Mouse (Mus musculus) forebrain, embryonic 12.5 days (tissue): ENCODE measurements around the gene Ifnb1. TPM values are rescaled to one million over a fixed set of nuclear protein-coding genes. Genes with fewer than 3 reads are reported as not detected.
"Not testable (repeated sequence)": the region's sequence is repeated elsewhere in the genome, so short reads cannot be mapped to it uniquely, and the experiment has no call there.

ENCODE experiments used
- ATAC-seq: fragments of 200-750 bp; cut with Nextera tagmentation; 2 replicates; pipeline ENCODE4 v1.8.0; 2017; ENCODE audit warnings: moderate TSS enrichment; ENCODE audit not compliant: low FRiP score
- H3K27ac ChIP-seq: fragments of 300-500 bp; sonication (generic); 2 replicates; pipeline ENCODE4 v1.5.1; 2016; ENCODE audit warnings: mild to moderate bottlenecking
- H3K27me3 ChIP-seq: fragments of 300-500 bp; sonication (generic); 2 replicates; pipeline ENCODE4 v1.6.1; 2016; ENCODE audit warnings: mild to moderate bottlenecking
- H3K36me3 ChIP-seq: fragments of 300-500 bp; sonication (generic); replicated peaks from 2 replicates; pipeline ENCODE4 v1.6.1; 2016; ENCODE audit warnings: mild to moderate bottlenecking
- H3K4me1 ChIP-seq: fragments of 300-500 bp; sonication (generic); 2 replicates; pipeline ENCODE4 v1.6.1; 2016
- H3K4me2 ChIP-seq: fragments of 300-500 bp; sonication (generic); 2 replicates; pipeline ENCODE4 v1.6.1; 2016; ENCODE audit warnings: mild to moderate bottlenecking, moderate library complexity
- H3K4me3 ChIP-seq: fragments of 300-500 bp; sonication (generic); replicated peaks from 2 replicates; pipeline ENCODE4 v1.5.1; 2016; ENCODE audit warnings: mild to moderate bottlenecking
- H3K9ac ChIP-seq: fragments of 300-500 bp; sonication (generic); 2 replicates; pipeline ENCODE4 v1.6.1; 2016; ENCODE audit warnings: mild to moderate bottlenecking
- H3K9me3 ChIP-seq: fragments of 300-500 bp; sonication (generic); 2 replicates; pipeline ENCODE4 v1.6.1; 2016
- WGBS: fragments of 180-500 bp; shearing (Covaris S2); methylation state at CpG from one replicate; pipeline ENCODE4 v1.1.7; 2016; 5-methylcytosine and 5-hydroxymethylcytosine counted together
- polyA plus RNA-seq: library from polyadenylated mRNA; unstranded; fragments of >200 nt; fragmentation: Nextera tagmentation; extraction: Ambion mirVana; gene quantifications from 2 replicates; pipeline ENCODE4 v1.2.1, GENCODE M21; 2016

Gene Ifnb1
- not detected in 2 replicates for polyA plus RNA-seq

GRCm38 (mm10) chr4:88522674-88523073 lies at the start of gene Ifnb1:
Gene Ifnb1, minus strand, starts transcription at chr4:88522774.
- no peaks in the 10 kb centered on the region for H3K4me1 ChIP-seq
- whole genome bisulfite sequencing = 90% methylated on average over 4 of the region's 4 CpGs
- H3K4me2 ChIP-seq = no peak within 1 kb of the TSS
- no peak for ATAC-seq
- H3K27ac ChIP-seq = no peak within 1 kb of the TSS
- H3K9me3 ChIP-seq = no peaks in the 10 kb centered on the region
- H3K27me3 ChIP-seq = 0 out of 2 replicates have a peak, but pooled peaks cover 4% of the 10 kb centered on the region
- H3K9ac ChIP-seq = no peak within 1 kb of the TSS
- H3K4me3 ChIP-seq = no peak within 1 kb of the TSS
- H3K36me3 ChIP-seq = no peaks in the 10 kb centered on the region

- no peak within 1 kb of the TSS for H3K9ac ChIP-seq
- H3K27me3 ChIP-seq = no peaks in the 10 kb centered on the region
- ATAC-seq = no peak
- WGBS = 71% methylated on average over 1 of the region's 1 CpGs
- no peaks in the 10 kb centered on the region for H3K36me3 ChIP-seq
- H3K4me3 ChIP-seq = no peak within 1 kb of the TSS
- H3K4me1 ChIP-seq = no peaks in the 10 kb centered on the region
- no peak within 1 kb of the TSS for H3K4me2 ChIP-seq
- H3K27ac ChIP-seq = no peak within 1 kb of the TSS
- no peaks in the 10 kb centered on the region for H3K9me3 ChIP-seq
Observed at GRCm38 (mm10) chr4:88571698-88572097, 49.1 kb upstream of the Ifnb1 start, which contains the start of gene Ifna14. Gene Ifna14, minus strand, starts transcription at chr4:88571798.

- Histone ChIP-seq H3K9me3 (no peaks in the 10 kb centered on the region), H3K4me1 (no peaks in the 10 kb centered on the region)
Observed at GRCm38 (mm10) chr4:88561791-88562190, 39.2 kb upstream of the Ifnb1 start.

GRCm38 (mm10) chr4:88558145-88558544 lies 35.6 kb upstream of the Ifnb1 start, which contains the start of gene Ifna15:
Gene Ifna15, minus strand, starts transcription at chr4:88558245.
- H3K27ac ChIP-seq, H3K9ac ChIP-seq, H3K9me3 ChIP-seq, H3K27me3 ChIP-seq, H3K4me2 ChIP-seq, ATAC-seq, H3K36me3 ChIP-seq, H3K4me1 ChIP-seq, H3K4me3 ChIP-seq: not testable (repeated sequence)

More at GRCm38 (mm10) chr4:88561791-88562190, 39.2 kb upstream of the Ifnb1 start:
- no peaks in the 10 kb centered on the region for H3K36me3 ChIP-seq
- H3K4me2 ChIP-seq = no peak overlapping the region
- H3K4me3 ChIP-seq = no peak overlapping the region
- H3K27ac ChIP-seq = no peak overlapping the region
- H3K9ac ChIP-seq = no peak overlapping the region
- no peak for ATAC-seq
- WGBS = 95% methylated on average over 1 of the region's 1 CpGs
- H3K27me3 ChIP-seq = no peaks in the 10 kb centered on the region

- H3K4me2 ChIP-seq = peak overlapping the region; percentile 46
- H3K4me3 ChIP-seq = peak overlapping the region; percentile 18
- H3K9ac ChIP-seq = no peak overlapping the region
- H3K27ac ChIP-seq = no peak overlapping the region
- no peaks in the 10 kb centered on the region for H3K9me3 ChIP-seq
- 32% methylated on average over 22 of the region's 22 CpGs for WGBS
- H3K4me1 ChIP-seq = 0 out of 2 replicates have a peak, but pooled peaks cover 2% of the 10 kb centered on the region
- H3K27me3 ChIP-seq = no peaks in the 10 kb centered on the region
- ATAC-seq = peak; percentile 60
- no peaks in the 10 kb centered on the region for H3K36me3 ChIP-seq
Observed at GRCm38 (mm10) chr4:88550161-88550945, 27.8 kb upstream of the Ifnb1 start.

GRCm38 (mm10) chr4:88547986-88548385 lies 25.4 kb upstream of the Ifnb1 start:
- ATAC-seq = no peak
- Histone ChIP-seq H3K9ac (no peak overlapping the region), H3K4me2 (no peak overlapping the region), H3K36me3 (no peaks in the 10 kb centered on the region), H3K27me3 (no peaks in the 10 kb centered on the region), H3K9me3 (no peaks in the 10 kb centered on the region), H3K4me1 (0 out of 2 replicates have a peak, but pooled peaks cover 2% of the 10 kb centered on the region), H3K27ac (no peak overlapping the region), H3K4me3 (no peak overlapping the region)
- 93% methylated on average over 1 of the region's 1 CpGs for WGBS

- 47% methylated on average over 2 of the region's 2 CpGs for WGBS
Observed at GRCm38 (mm10) chr4:88543649-88544234, 21.2 kb upstream of the Ifnb1 start.

GRCm38 (mm10) chr4:88537328-88537727 lies 14.8 kb upstream of the Ifnb1 start:
- ATAC-seq = no peak
- H3K27me3 ChIP-seq = no peaks in the 10 kb centered on the region
- H3K4me2 ChIP-seq = no peak overlapping the region
- H3K36me3 ChIP-seq = no peaks in the 10 kb centered on the region
- H3K4me3 ChIP-seq = no peak overlapping the region
- 84% methylated on average over 12 of the region's 12 CpGs for WGBS
- no peak overlapping the region for H3K27ac ChIP-seq
- no peaks in the 10 kb centered on the region for H3K9me3 ChIP-seq
- no peaks in the 10 kb centered on the region for H3K4me1 ChIP-seq
- H3K9ac ChIP-seq = no peak overlapping the region

More at GRCm38 (mm10) chr4:88543649-88544234, 21.2 kb upstream of the Ifnb1 start:
- Histone ChIP-seq H3K4me1 (no peaks in the 10 kb centered on the region), H3K4me3 (no peak overlapping the region), H3K27ac (no peak overlapping the region), H3K4me2 (no peak overlapping the region), H3K27me3 (no peaks in the 10 kb centered on the region), H3K9me3 (no peaks in the 10 kb centered on the region), H3K36me3 (no peaks in the 10 kb centered on the region), H3K9ac (no peak overlapping the region)
- ATAC-seq = peak; percentile 76

GRCm38 (mm10) chr4:88536640-88537039 lies 14.1 kb upstream of the Ifnb1 start:
- WGBS = 88% methylated on average over 7 of the region's 7 CpGs
- Histone ChIP-seq H3K27ac (no peak overlapping the region), H3K4me3 (no peak overlapping the region), H3K9ac (no peak overlapping the region), H3K36me3 (no peaks in the 10 kb centered on the region), H3K4me1 (no peaks in the 10 kb centered on the region), H3K9me3 (no peaks in the 10 kb centered on the region), H3K27me3 (no peaks in the 10 kb centered on the region), H3K4me2 (no peak overlapping the region)
- ATAC-seq = no peak

- Histone ChIP-seq H3K27me3 (no peaks in the 10 kb centered on the region), H3K4me3 (no peak overlapping the region), H3K9ac (no peak overlapping the region), H3K36me3 (no peaks in the 10 kb centered on the region), H3K9me3 (no peaks in the 10 kb centered on the region), H3K27ac (no peak overlapping the region), H3K4me2 (no peak overlapping the region), H3K4me1 (no peaks in the 10 kb centered on the region)
- 95% methylated on average over 1 of the region's 1 CpGs for WGBS
- ATAC-seq = no peak
Observed at GRCm38 (mm10) chr4:88535742-88536141, 13.2 kb upstream of the Ifnb1 start.

GRCm38 (mm10) chr4:88534903-88535302 lies 12.3 kb upstream of the Ifnb1 start:
- 88% methylated on average over 1 of the region's 1 CpGs for WGBS
- Histone ChIP-seq H3K27me3 (no peaks in the 10 kb centered on the region), H3K4me3 (no peak overlapping the region), H3K4me1 (no peaks in the 10 kb centered on the region), H3K9ac (no peak overlapping the region), H3K9me3 (no peaks in the 10 kb centered on the region), H3K36me3 (no peaks in the 10 kb centered on the region), H3K27ac (no peak overlapping the region), H3K4me2 (no peak overlapping the region)
- no peak for ATAC-seq

GRCm38 (mm10) chr4:88533499-88533898 lies 10.9 kb upstream of the Ifnb1 start:
- whole genome bisulfite sequencing = 96% methylated on average over 2 of the region's 2 CpGs
- H3K4me3 ChIP-seq = no peak overlapping the region

More at GRCm38 (mm10) chr4:88533499-88533898, 10.9 kb upstream of the Ifnb1 start:
- H3K4me1 ChIP-seq = no peaks in the 10 kb centered on the region
- no peaks in the 10 kb centered on the region for H3K36me3 ChIP-seq
- H3K9ac ChIP-seq = no peak overlapping the region
- H3K9me3 ChIP-seq = no peaks in the 10 kb centered on the region
- H3K4me2 ChIP-seq = no peak overlapping the region
- no peaks in the 10 kb centered on the region for H3K27me3 ChIP-seq
- no peak overlapping the region for H3K27ac ChIP-seq
- ATAC-seq = no peak
